Mouse (Mus musculus) brain, embryonic 14.5 days (tissue): ENCODE results near the gene 2410131K14Rik. TPM values are rescaled to one million over a fixed set of nuclear protein-coding genes. Genes with fewer than 3 reads are reported as not detected.

Experiments
- DNase-seq: peaks from one replicate; pipeline ENCODE4 v3.0.0-alpha.2; 2011; ENCODE audit warnings: low read depth
- CTCF ChIP-seq: fragments of 200-500 bp; IDR thresholded peaks from 2 replicates; pipeline ENCODE4 v1.5.1; 2012; ENCODE audit warnings: inconsistent platforms, mild to moderate bottlenecking, moderate library complexity, borderline replicate concordance; ENCODE audit not compliant: insufficient read depth, insufficient read length; ENCODE audit errors: extremely low read depth
- POLR2A ChIP-seq: fragments of 200-500 bp; IDR thresholded peaks from 2 replicates; pipeline ENCODE4 v1.6.1; 2012; ENCODE audit warnings: mild to moderate bottlenecking, inconsistent platforms, borderline replicate concordance; ENCODE audit not compliant: poor library complexity, insufficient read depth, insufficient read length, severe bottlenecking; ENCODE audit errors: extremely low read depth
- polyA plus RNA-seq: library from polyadenylated mRNA; depleted of rRNA; stranded (reverse); fragments of >200 nt; gene quantifications from 2 replicates; pipeline ENCODE4 v1.2.3, GENCODE M21; 2012; rRNA removed

2410131K14Rik gene
- polyA plus RNA-seq, result 20.2 and 22.7 TPM in 2 replicates

DNA sequence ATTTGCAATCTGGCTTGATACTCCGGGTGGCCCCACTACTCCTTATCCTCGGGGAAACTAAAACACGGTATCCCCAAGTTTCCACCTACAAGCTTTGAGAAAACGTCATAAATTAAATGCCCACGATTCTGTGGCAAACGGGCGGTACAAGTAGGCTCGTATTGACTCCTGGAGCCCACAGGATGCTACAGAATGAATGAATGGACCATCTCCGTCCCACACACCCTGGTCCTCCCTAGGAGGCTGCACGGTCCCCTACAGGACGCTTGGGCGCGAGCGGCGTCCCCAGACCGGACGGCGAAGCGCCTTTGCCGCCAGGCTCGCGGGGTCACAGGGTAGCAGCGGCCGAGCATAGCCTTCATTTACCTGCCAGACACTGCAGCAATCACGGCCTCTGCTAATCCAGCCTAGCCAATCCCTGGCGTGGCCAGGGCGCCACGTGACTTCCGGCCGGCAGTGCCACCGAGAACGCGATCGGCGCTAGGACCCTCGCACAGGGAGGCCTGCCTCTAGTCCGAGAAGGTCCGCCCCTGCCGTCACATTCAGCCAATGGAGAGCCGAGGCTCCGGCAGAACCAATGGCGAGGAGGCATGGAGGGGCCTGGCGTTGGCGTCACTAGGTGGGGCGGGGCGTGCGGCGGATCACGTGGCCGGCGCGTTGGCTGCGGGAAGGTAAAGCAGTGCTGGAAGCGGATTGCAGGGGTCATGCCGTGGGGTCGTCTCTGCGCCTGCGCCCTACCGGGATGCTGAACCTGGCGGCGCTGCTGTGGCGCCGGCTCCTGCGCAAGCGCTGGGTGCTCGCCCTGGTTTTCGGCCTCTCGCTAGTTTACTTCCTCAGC is at the start of gene 2410131K14Rik, which contains the start of gene Rnft2:
Gene 2410131K14Rik, plus strand, starts transcription at position 622 of the 838 bp plus-strand sequence.
Gene Rnft2, minus strand, starts transcription at position 511 of the 838 bp plus-strand sequence.
- TF ChIP-seq POLR2A, result peak; percentile 77
- no peak for TF ChIP-seq CTCF

DNA sequence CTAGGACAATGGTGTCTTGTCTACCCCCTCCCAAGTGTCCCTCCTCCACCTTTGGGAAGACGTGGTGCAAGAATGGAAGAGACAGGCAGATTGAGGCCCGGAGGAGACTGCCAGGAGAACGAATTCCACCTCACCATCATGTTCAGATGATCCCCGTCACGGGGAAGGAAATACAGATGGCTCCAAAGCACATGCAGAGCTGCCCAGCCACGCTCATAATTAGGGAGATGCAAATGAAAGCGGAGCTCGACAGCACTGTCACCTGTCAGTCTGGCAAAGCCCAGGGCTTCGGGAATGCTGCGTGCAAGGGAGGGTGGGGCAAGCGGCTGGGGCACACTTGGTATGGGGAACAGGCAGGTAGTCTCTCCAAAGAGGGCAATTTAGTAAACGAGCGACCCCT is 47.6 kb upstream of the 2410131K14Rik start:
- TF ChIP-seq POLR2A (no peak), CTCF (no peak)
- peak; percentile 52 for DNase-seq

More for the DNA sequence above, at the start of gene 2410131K14Rik, which contains the start of gene Rnft2:
- peak; percentile 100 for DNase-seq

DNA sequence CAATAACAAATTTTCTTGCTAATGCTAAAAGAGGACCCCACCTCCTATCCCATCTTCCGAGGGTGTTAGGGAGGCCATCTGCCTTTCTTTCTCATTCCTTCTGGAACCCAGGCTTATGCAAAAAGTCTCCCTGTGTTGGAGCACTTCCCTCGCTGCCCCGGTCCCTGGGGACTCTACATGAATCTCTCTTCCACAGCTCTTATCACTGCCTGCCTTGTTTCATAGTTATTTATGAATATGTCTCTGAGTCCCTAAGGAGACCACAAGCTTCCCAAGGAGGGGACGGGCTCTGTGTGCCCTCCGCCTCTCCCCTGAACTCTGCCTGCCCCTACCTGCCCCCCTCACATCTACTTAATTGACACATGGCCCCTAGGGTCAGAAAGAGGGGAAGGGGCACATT is 45.4 kb upstream of the 2410131K14Rik start:
- TF ChIP-seq CTCF (no peak), POLR2A (no peak)
- DNase-seq, result peak; percentile 40

DNA sequence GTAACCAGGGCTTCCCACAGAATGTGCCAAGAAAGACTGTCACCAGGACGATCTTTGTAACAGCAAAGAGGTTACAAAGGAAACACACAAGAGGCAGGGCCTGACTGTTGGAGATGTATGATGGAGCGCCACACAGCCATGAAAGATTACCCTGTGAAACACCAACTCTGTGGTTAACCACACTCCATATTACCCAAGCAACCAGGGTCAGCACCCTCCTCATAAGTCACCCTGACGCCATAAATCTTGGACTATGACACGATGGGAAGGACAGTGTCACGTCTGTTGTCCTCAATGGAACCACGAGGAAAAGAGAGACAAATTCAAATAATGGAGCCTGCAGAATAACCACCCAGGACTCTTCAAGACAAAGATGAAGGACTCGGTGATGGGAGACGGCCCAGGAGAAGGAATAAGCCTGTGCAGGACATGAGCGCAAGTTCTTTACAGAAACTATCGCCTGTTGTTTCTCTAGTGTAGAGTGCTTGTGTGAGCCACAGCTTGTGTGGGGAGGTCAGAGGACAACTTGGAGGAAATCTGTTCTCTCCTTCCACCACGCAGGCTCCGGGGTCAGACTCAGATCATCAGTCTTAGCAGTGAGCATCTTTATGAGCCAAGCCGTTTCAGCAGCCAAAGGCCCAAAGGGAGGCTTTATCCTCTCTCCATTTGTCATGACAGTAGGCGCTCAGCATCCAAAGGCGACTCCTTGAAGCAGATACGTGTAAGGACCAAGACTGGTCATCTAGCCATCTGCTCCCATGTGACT is 40.2 kb upstream of the 2410131K14Rik start:
- no peak for TF ChIP-seq CTCF
- no peak for TF ChIP-seq POLR2A
- no peak for DNase-seq

DNA sequence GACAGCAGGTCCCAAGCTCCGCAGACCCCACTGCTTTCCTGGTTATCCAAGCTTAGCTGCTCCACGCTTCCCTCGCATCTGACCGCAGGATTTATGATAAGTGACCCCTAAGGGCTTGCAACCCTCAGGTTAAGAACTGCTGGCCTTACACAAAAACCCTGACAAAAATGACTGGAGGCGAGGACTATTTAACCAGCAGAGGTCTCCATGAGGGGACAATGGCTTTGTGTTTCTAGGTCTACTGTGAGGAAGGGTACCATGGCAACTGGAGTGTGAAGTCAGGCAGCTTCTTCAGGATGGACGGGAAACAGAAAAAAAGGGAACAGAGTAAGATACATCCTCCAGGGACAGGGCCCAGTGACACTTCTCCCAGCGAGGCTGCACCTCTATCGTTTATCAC is 39.2 kb upstream of the 2410131K14Rik start:
- TF ChIP-seq CTCF (no peak), POLR2A (no peak)
- DNase-seq, result no peak

DNA sequence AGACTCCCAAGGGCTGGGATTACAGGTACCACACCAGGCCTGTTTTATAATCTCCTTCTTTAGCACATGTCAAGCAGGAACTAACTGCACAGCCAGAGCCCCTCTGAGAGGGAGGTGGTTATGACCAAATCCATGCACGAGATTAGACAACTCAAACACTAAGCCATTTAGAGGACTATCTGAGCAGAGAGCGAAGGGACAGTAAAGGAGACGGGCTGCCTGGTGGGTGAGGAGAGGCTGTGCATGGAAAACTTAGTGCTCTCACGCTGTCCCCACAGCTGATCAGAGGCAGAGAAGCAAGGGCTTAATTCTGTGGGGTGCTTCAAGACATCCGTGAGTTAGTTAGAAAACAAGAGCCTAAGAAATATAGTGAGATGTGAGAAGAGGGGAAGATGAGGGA is 31.0 kb upstream of the 2410131K14Rik start:
- DNase-seq, result no peak
- no peak for TF ChIP-seq CTCF
- no peak for TF ChIP-seq POLR2A

DNA sequence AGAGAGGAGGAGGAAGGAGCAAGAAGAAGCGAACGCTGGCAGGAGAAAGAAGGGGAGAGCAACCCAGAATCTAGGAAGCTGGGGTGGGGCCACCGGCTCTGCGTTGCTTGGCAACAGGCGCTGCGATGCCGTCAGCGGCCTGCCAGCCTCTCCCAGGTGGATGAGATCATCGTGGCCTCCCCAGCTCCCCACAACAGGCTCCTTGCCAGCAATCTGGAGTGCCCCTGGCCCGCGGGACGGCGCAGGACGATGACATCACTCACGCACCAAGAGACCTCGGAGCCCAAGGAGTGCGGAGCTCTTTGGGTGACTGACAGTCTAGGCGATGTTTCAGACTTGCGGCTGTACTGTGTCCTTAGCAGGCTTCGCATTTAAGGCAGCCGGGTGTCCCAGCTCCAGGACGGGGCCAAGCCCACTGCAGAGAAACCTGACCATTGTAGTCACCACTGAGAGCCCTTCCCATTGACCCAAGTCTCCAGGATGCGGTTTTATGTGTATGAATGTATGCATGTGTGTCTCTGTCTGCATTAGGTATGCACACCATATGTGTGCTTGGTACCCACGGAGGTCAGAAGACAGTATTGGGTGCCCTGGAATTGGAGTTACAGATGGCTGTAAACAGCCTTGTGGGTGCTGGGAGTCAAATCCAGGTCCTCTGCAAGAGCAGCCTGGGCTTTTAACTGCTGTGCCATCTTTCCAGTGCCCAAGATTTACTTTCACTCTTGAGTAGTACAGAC is 30.4 kb upstream of the 2410131K14Rik start:
- peak; percentile 94 for DNase-seq
- TF ChIP-seq CTCF (no peak), POLR2A (no peak)

DNA sequence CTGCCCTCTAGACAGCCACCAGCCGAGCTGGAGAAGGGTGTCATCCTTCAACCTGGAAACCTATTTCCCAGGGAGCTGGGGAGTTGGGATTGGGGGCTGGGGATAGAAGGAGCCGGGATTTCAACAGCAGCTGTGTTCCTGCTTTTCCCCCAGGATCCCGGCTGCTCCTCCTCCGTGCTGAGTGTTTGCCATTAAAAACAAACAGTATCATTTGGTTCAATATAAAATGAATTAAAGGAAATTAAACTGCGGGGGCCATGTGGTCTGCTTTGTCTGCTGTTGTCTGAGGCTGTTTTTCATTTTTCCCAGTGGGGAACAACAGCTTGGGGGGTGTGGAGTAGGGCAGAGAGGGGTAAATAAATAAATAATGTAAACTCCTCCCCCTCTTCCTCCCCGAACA is 27.6 kb upstream of the 2410131K14Rik start:
- DNase-seq, result no peak
- no peak for TF ChIP-seq POLR2A
- TF ChIP-seq CTCF, result no peak

DNA sequence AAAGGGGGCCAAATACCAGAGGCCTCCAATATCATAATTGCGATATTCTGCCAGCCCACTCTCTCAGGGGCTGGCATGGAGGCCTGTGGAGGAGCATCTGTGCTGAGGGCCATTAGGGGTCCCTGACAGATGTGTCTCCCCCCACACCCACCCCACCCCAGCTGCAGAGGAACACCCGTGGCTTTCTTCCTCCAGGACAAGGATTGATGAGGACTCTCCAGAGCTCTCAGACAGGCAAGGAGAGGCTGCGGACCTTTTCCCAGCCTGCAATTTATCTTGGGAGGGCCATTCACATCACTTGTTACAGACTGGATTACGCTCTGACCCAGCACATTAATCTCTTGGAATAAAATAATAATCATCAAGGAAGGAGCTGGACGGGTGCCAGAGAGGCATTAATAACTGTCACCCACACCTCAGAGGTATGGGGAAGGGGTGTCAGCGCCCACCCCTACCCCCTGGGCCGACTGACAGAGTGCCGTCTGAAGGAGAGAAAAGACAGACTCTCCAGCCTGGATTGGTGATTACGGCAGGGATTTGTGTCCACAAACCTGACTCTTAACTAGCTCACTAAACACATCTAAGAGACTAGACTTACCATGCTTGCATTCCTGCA is 21.8 kb upstream of the 2410131K14Rik start:
- TF ChIP-seq CTCF, result no peak
- TF ChIP-seq POLR2A, result no peak
- DNase-seq, result no peak

DNA sequence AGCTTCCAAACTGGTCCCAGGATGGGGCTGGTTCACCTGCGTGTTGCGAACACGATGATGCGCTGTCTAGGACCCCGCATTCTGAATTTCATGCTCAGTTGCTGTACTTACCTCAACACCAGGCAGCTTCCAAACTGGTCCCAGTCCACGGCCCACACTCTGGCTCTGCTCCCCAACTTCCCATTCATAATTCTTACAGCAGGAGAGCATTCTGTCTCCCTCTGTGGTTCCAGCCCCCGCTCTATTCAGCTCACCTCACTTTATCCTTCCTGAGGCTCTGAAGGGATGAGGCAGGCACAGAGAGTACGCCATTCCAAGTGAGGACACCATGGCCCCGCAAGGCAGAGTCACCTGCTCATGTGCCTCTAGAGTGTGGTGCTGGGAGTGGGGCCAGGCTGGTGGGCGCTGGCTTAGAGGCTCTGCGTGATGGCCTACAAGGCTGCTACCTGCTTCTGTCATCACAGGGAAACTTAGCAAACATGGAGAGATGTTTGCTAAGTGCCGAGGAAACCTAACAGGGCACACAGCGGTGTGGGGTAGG is 14.9 kb upstream of the 2410131K14Rik start:
- TF ChIP-seq POLR2A (no peak), CTCF (no peak)
- no peak for DNase-seq

DNA sequence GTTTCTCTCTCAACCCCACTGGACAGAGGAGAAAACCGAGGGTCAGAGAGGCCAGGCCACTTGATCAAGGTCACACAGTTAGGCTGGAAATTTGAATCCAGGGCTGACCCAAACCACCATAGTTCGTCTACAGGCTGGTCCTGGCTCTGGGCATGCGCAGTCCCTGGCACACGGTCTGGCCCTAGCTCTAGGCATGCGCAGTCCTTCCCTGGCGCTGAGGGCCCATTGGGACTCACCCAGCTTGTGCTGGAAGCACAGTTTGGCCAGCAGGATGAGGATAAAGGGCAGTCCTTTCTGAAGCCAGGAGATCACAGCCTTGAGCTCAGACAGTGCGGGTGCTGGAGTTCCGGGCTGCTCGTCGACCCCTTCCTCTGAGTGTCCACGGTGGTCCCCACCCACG is 8.1 kb upstream of the 2410131K14Rik start:
- no peak for TF ChIP-seq POLR2A
- no peak for TF ChIP-seq CTCF
- no peak for DNase-seq
